Mouse (Mus musculus) liver, postnatal 0 days (tissue): ENCODE data around the gene Ctnnbl1.

Experiments
- CTCF ChIP-seq: sonication (generic); IDR thresholded peaks from 2 replicates; pipeline ENCODE4 v1.5.1; 2016; ENCODE audit warnings: antibody characterized with exemption, low read depth
- EP300 ChIP-seq: IDR thresholded peaks from 2 replicates; pipeline ENCODE4 v1.6.1; 2016; ENCODE audit warnings: antibody characterized with exemption, low read depth, mild to moderate bottlenecking

GRCm38 (mm10) chr2:157857496-157857895, 120.3 kb downstream of the Ctnnbl1 start:
- TF ChIP-seq CTCF (no peak), EP300 (no peak)
